Mouse (Mus musculus) liver, embryonic 14.5 days (tissue): ENCODE data around the gene 4933411K16Rik.

Source experiments
- CTCF ChIP-seq: IDR thresholded peaks from 2 replicates; pipeline ENCODE4 v1.5.1; 2016; ENCODE audit warnings: antibody characterized with exemption, low read depth, control low read depth
- EP300 ChIP-seq: IDR thresholded peaks from 2 replicates; pipeline ENCODE4 v1.6.1; 2016; ENCODE audit warnings: antibody characterized with exemption, low read depth

DNA sequence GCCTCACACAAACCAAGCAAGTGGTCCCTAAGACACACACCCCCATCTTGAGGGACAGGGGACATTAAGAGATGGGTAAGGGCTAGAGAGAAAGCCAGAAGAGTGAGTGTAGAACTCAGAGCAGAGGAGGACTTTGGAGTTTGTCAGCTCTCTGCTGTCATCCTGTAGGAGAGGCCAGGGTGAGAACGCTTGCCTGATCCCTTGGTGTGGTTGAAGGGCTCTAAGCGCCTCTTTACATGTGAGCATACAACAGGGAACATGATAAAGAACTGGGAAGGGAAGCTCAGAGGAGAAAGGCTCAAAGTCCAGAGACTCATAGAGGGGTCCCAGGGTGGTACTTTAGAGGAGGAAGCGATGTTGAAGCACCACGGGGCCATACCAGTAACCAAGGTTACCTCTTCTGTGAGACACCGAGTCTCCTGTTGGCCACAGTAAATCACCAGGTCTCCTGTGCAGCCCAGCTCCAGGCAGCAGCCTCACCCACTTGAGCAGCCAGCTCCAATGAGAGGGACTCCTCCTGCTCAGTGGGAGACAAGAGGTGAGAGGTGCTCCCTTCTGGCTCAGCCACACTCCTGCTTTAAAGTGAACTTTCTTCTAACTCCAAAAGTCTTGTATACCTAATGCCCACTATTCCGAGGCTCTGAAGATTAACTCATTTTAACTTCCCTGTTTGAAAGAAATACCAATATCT is 4.8 kb downstream of the 4933411K16Rik start:
- TF ChIP-seq CTCF (no peak), EP300 (no peak)
